Mouse (Mus musculus) heart, adult 10 weeks (tissue): ENCODE data around the gene Ctnna3. TPM values are rescaled to one million over a fixed set of nuclear protein-coding genes. Genes with fewer than 3 reads are reported as not detected.

Experiments used
- polyA plus RNA-seq: library from polyadenylated mRNA; stranded (reverse); fragments of 350-450 nt; fragmentation: Illumina TruSeq; extraction: RNeasy Lipid Tissue Mini Kit (QIAGEN cat#74804); gene quantifications from one replicate; pipeline ENCODE4 v1.2.3, GENCODE M21; 2014; ENCODE audit warnings: low read depth, low replicate concordance

Ctnna3 gene
- polyA plus RNA-seq: 19.2 TPM

GRCm38 (mm10) chr10:63429785-63430305 is at the start of gene Ctnna3:
Gene Ctnna3 (plus strand): TSS chr10:63430098.

GRCm38 (mm10) chr10:63381498-63382280 is 48.2 kb upstream of the Ctnna3 start, which contains the start of gene Sirt1:
Gene Sirt1 (minus strand): TSS chr10:63381704.

GRCm38 (mm10) chr10:63382372-63383279 is 47.3 kb upstream of the Ctnna3 start, which contains the start of gene Dnajc12:
Gene Dnajc12 (plus strand): TSS chr10:63382443.

GRCm38 (mm10) chr10:63421739-63422735 is 7.9 kb upstream of the Ctnna3 start, which contains the start of gene Gm7075:
Gene Gm7075 (minus strand): TSS chr10:63421789.

GRCm38 (mm10) chr10:63927334-63927733 is 497.4 kb downstream of the Ctnna3 start, which contains the start of gene Gm10118:
Gene Gm10118 (minus strand): TSS chr10:63927434.

GRCm38 (mm10) chr10:64089680-64090460 is 660.0 kb downstream of the Ctnna3 start, which contains the start of gene Lrrtm3:
Gene Lrrtm3 (minus strand): TSS chr10:64090277.

Other genes with a start within 250 kb of the Ctnna3 start
- 73.2 TPM for gene Mypn, start 226.1 kb upstream of the Ctnna3 start, polyA plus RNA-seq
- gene Herc4, start 186.3 kb upstream of the Ctnna3 start, polyA plus RNA-seq: 41.6 TPM
- 11.5 TPM for gene Sirt1, start 48.4 kb upstream of the Ctnna3 start, polyA plus RNA-seq
- 15.8 TPM for gene Dnajc12, start 47.7 kb upstream of the Ctnna3 start, polyA plus RNA-seq
- not detected for gene Gm7075, start 8.3 kb upstream of the Ctnna3 start, polyA plus RNA-seq